Mouse (Mus musculus) heart, adult 18-20 months (tissue): ENCODE measurements around the gene Adamts20. TPM values are rescaled to one million over a fixed set of nuclear protein-coding genes. Genes with fewer than 3 reads are reported as not detected.
"Not testable (repeated sequence)": the region's sequence is repeated elsewhere in the genome, so short reads cannot be mapped to it uniquely, and the experiment has no call there.

Experiments
- DNase-seq, 2 experiments: peaks; one replicate each; pipeline ENCODE4 v3.0.0; 2021 to 2022; ENCODE audit warnings: mixed read lengths in 1 of 2
- total RNA-seq, 2 experiments: library from RNA; stranded (reverse); gene quantifications; 2 replicates each; pipeline ENCODE4 v1.2.3; 2021

Gene Adamts20
- total RNA-seq, 2 experiments from 2014 or later = 0.07 to 0.23 TPM

- no peak for DNase-seq
These were observed 21.2 kb downstream of the Adamts20 start for GRCm38 (mm10) chr15:94444043-94444436.

- DNase-seq = no peak
These were observed 22.2 kb downstream of the Adamts20 start for GRCm38 (mm10) chr15:94443025-94443424.

GRCm38 (mm10) chr15:94435532-94435931 is 29.7 kb downstream of the Adamts20 start:
- no peak for DNase-seq

GRCm38 (mm10) chr15:94430681-94431405 is 34.4 kb downstream of the Adamts20 start:
- DNase-seq = no peak

GRCm38 (mm10) chr15:94428726-94429125 is 36.5 kb downstream of the Adamts20 start:
- DNase-seq = no peak

GRCm38 (mm10) chr15:94427482-94428214 is 37.6 kb downstream of the Adamts20 start:
- no peak for DNase-seq

GRCm38 (mm10) chr15:94420526-94420925 is 44.7 kb downstream of the Adamts20 start:
- DNase-seq = no peak

- no peak for DNase-seq
These were observed 46.1 kb downstream of the Adamts20 start for GRCm38 (mm10) chr15:94419167-94419566.

- no peak for DNase-seq
These were observed 46.8 kb downstream of the Adamts20 start for GRCm38 (mm10) chr15:94418427-94418826.

- DNase-seq = no peak
These were observed 47.7 kb downstream of the Adamts20 start for GRCm38 (mm10) chr15:94417216-94418155.

- no peak for DNase-seq
These were observed 55.4 kb downstream of the Adamts20 start for GRCm38 (mm10) chr15:94409832-94410231.

- DNase-seq = no peak
These were observed 58.9 kb downstream of the Adamts20 start for GRCm38 (mm10) chr15:94406364-94406763.

- peak; percentile 58 to 60 for DNase-seq
These were observed 61.1 kb downstream of the Adamts20 start for GRCm38 (mm10) chr15:94404071-94404545.

- DNase-seq = peak in 1 of 2 experiments; percentile 6
These were observed 61.7 kb downstream of the Adamts20 start for GRCm38 (mm10) chr15:94403461-94404070.

- DNase-seq = no peak
These were observed 62.2 kb downstream of the Adamts20 start for GRCm38 (mm10) chr15:94403018-94403417.

GRCm38 (mm10) chr15:94392737-94393136 is 72.5 kb downstream of the Adamts20 start:
- DNase-seq = no peak

- DNase-seq = not testable (repeated sequence)
These were observed 75.1 kb downstream of the Adamts20 start for GRCm38 (mm10) chr15:94390127-94390526.

GRCm38 (mm10) chr15:94379425-94379824 is 85.8 kb downstream of the Adamts20 start:
- peak in 1 of 2 experiments; percentile 24 for DNase-seq

- DNase-seq = no peak
These were observed 92.7 kb downstream of the Adamts20 start for GRCm38 (mm10) chr15:94372548-94372947.

GRCm38 (mm10) chr15:94349052-94349451 is 116.2 kb downstream of the Adamts20 start:
- no peak for DNase-seq

- DNase-seq = no peak
These were observed 120.9 kb downstream of the Adamts20 start for GRCm38 (mm10) chr15:94344317-94344716.

GRCm38 (mm10) chr15:94342365-94342764 is 122.9 kb downstream of the Adamts20 start:
- peak; percentile 52 to 86 for DNase-seq
